Mouse (Mus musculus) forebrain, postnatal 0 days (tissue): ENCODE data around the gene Pax5. TPM values are rescaled to one million over a fixed set of nuclear protein-coding genes. Genes with fewer than 3 reads are reported as not detected.
A peak's percentile ranks its signal among the peaks of the same experiment; 100 is the strongest.

Source experiments
- ATAC-seq: fragments of 200-750 bp; cut with Nextera tagmentation; 2 replicates; pipeline ENCODE4 v1.8.0; 2017; ENCODE audit warnings: mild to moderate bottlenecking, moderate library complexity
- DNase-seq: peaks from one replicate; pipeline ENCODE4 v3.0.0-alpha.2; 2015
- H3K27ac ChIP-seq: fragments of 300-500 bp; sonication (generic); 2 replicates; pipeline ENCODE4 v1.5.1; 2014; ENCODE audit warnings: low read depth, mild to moderate bottlenecking, antibody characterized with exemption, low read length, moderate library complexity, mixed read lengths
- H3K27me3 ChIP-seq: fragments of 300-500 bp; sonication (generic); 2 replicates; pipeline ENCODE4 v1.6.1; 2014; ENCODE audit warnings: mild to moderate bottlenecking, low read length, mixed read lengths; ENCODE audit not compliant: insufficient read depth
- H3K36me3 ChIP-seq: fragments of 300-500 bp; sonication (generic); 2 replicates; pipeline ENCODE4 v1.6.1; 2014; ENCODE audit warnings: mild to moderate bottlenecking, moderate library complexity; ENCODE audit not compliant: insufficient read depth
- H3K4me1 ChIP-seq: fragments of 300-500 bp; sonication (generic); 2 replicates; pipeline ENCODE4 v1.6.1; 2014; ENCODE audit warnings: antibody characterized with exemption; ENCODE audit not compliant: insufficient read depth
- H3K4me2 ChIP-seq: fragments of 300-500 bp; sonication (generic); 2 replicates; pipeline ENCODE4 v1.6.1; 2014; ENCODE audit warnings: low read depth, mild to moderate bottlenecking, moderate library complexity
- H3K4me3 ChIP-seq: fragments of 300-500 bp; sonication (generic); 2 replicates; pipeline ENCODE4 v1.5.1; 2014; ENCODE audit warnings: low read depth, low read length, mixed read lengths
- H3K9ac ChIP-seq: fragments of 300-500 bp; sonication (generic); 2 replicates; pipeline ENCODE4 v1.6.1; 2014; ENCODE audit warnings: mild to moderate bottlenecking
- H3K9me3 ChIP-seq: fragments of 300-500 bp; sonication (generic); 2 replicates; pipeline ENCODE4 v1.6.1; 2016; ENCODE audit warnings: low read length
- CTCF ChIP-seq: sonication (generic); IDR thresholded peaks from 2 replicates; pipeline ENCODE4 v1.5.1; 2016; ENCODE audit warnings: antibody characterized with exemption, control low read depth, low read depth
- WGBS: fragments of 180-500 bp; shearing (Covaris S2); extraction: QIAGEN DNeasy Blood & Tissue Kit; methylation state at CpG from one replicate; pipeline ENCODE4 v1.1.7; 2014; 5-methylcytosine and 5-hydroxymethylcytosine counted together
- polyA plus RNA-seq: library from polyadenylated mRNA; unstranded; fragments of >200 nt; fragmentation: Nextera tagmentation; extraction: Ambion mirVana; gene quantifications from 2 replicates; pipeline ENCODE4 v1.2.1, GENCODE M21; 2015
- total RNA-seq: library from RNA; depleted of rRNA; stranded (reverse); fragments of >200 nt; gene quantifications from 2 replicates; pipeline ENCODE4 v1.2.3, GENCODE M21; 2014

Pax5 gene
- total and polyA plus RNA-seq, 2 experiments from 2014 or later: 0.01 to 0.14 TPM

GRCm38 (mm10) chr4:44694369-44694768, 15.9 kb downstream of the Pax5 start:
- no peak overlapping the region for H3K4me3 ChIP-seq
- no peak for DNase-seq
- H3K9ac ChIP-seq: no peak overlapping the region
- no peak for TF ChIP-seq CTCF
- WGBS: 37% methylated on average over 15 of the region's 15 CpGs
- H3K27me3 ChIP-seq: peaks cover 39% of the 10 kb centered on the region
- no peak overlapping the region for H3K4me2 ChIP-seq
- no peaks in the 10 kb centered on the region for H3K4me1 ChIP-seq
- H3K36me3 ChIP-seq: no peaks in the 10 kb centered on the region
- ATAC-seq: peak; percentile 64
- no peaks in the 10 kb centered on the region for H3K9me3 ChIP-seq
- no peak overlapping the region for H3K27ac ChIP-seq

- Histone ChIP-seq H3K4me2 (no peak overlapping the region), H3K36me3 (no peaks in the 10 kb centered on the region), H3K27ac (no peak overlapping the region), H3K4me1 (no peaks in the 10 kb centered on the region), H3K9me3 (no peaks in the 10 kb centered on the region), H3K9ac (no peak overlapping the region), H3K4me3 (no peak overlapping the region), H3K27me3 (no peaks in the 10 kb centered on the region)
- ATAC-seq (no peak), DNase-seq (no peak)
- TF ChIP-seq CTCF: no peak
- 84% methylated on average over 6 of the region's 6 CpGs for WGBS
These were observed 24.7 kb downstream of the Pax5 start for GRCm38 (mm10) chr4:44685582-44685981.

GRCm38 (mm10) chr4:44680242-44680897, 29.9 kb downstream of the Pax5 start:
- DNase-seq (no peak), ATAC-seq (no peak)
- Histone ChIP-seq H3K4me1 (no peaks in the 10 kb centered on the region), H3K9ac (no peak overlapping the region), H3K27me3 (no peaks in the 10 kb centered on the region), H3K27ac (no peak overlapping the region), H3K4me3 (no peak overlapping the region), H3K36me3 (no peaks in the 10 kb centered on the region), H3K9me3 (no peaks in the 10 kb centered on the region), H3K4me2 (no peak overlapping the region)
- no peak for TF ChIP-seq CTCF
- 74% methylated on average over 6 of the region's 6 CpGs for WGBS

- TF ChIP-seq CTCF: no peak
- ATAC-seq (no peak), DNase-seq (no peak)
- Histone ChIP-seq H3K36me3 (no peaks in the 10 kb centered on the region), H3K9me3 (no peaks in the 10 kb centered on the region), H3K4me3 (no peak overlapping the region), H3K4me2 (no peak overlapping the region), H3K27ac (no peak overlapping the region), H3K27me3 (peaks cover 3% of the 10 kb centered on the region; the same call in 1 of the 2 replicates), H3K9ac (no peak overlapping the region), H3K4me1 (no peaks in the 10 kb centered on the region)
- 67% methylated on average over 5 of the region's 5 CpGs for WGBS
These were observed 31.6 kb downstream of the Pax5 start for GRCm38 (mm10) chr4:44678641-44679040.

- no peak overlapping the region for H3K4me3 ChIP-seq
- DNase-seq: peak; percentile 27
- H3K9me3 ChIP-seq: no peaks in the 10 kb centered on the region
- peaks cover 6% of the 10 kb centered on the region; the same call in 1 of the 2 replicates for H3K27me3 ChIP-seq
- H3K27ac ChIP-seq: no peak overlapping the region
- H3K4me1 ChIP-seq: no peaks in the 10 kb centered on the region
- no peaks in the 10 kb centered on the region for H3K36me3 ChIP-seq
- H3K4me2 ChIP-seq: no peak overlapping the region
- TF ChIP-seq CTCF: no peak
- 67% methylated on average over 3 of the region's 3 CpGs for WGBS
- no peak overlapping the region for H3K9ac ChIP-seq
- peak; percentile 47; the same call in 1 of the 2 replicates for ATAC-seq
These were observed 32.3 kb downstream of the Pax5 start for GRCm38 (mm10) chr4:44678026-44678425.

- Histone ChIP-seq H3K9ac (no peak overlapping the region), H3K4me2 (no peak overlapping the region), H3K27ac (no peak overlapping the region), H3K4me3 (no peak overlapping the region), H3K27me3 (peaks cover 6% of the 10 kb centered on the region; the same call in 1 of the 2 replicates), H3K4me1 (no peaks in the 10 kb centered on the region), H3K36me3 (no peaks in the 10 kb centered on the region), H3K9me3 (no peaks in the 10 kb centered on the region)
- DNase-seq: no peak
- ATAC-seq: no peak
- WGBS: 91% methylated on average over 8 of the region's 8 CpGs
- no peak for TF ChIP-seq CTCF
These were observed 35.3 kb downstream of the Pax5 start for GRCm38 (mm10) chr4:44674973-44675372.

- no peaks in the 10 kb centered on the region for H3K9me3 ChIP-seq
These were observed 36.6 kb downstream of the Pax5 start for GRCm38 (mm10) chr4:44673726-44674125.

More at GRCm38 (mm10) chr4:44673726-44674125, 36.6 kb downstream of the Pax5 start:
- no peak overlapping the region for H3K4me3 ChIP-seq
- TF ChIP-seq CTCF: no peak
- peaks cover 6% of the 10 kb centered on the region; the same call in 1 of the 2 replicates for H3K27me3 ChIP-seq
- DNase-seq (no peak), ATAC-seq (no peak)
- no peak overlapping the region for H3K9ac ChIP-seq
- no peaks in the 10 kb centered on the region for H3K4me1 ChIP-seq
- WGBS: 20% methylated on average over 9 of the region's 9 CpGs
- no peaks in the 10 kb centered on the region for H3K36me3 ChIP-seq
- H3K4me2 ChIP-seq: no peak overlapping the region
- H3K27ac ChIP-seq: no peak overlapping the region
